Mouse (Mus musculus): Measurements from ENCODE around the gene Fstl5. TPM values are rescaled to one million over a fixed set of nuclear protein-coding genes. Genes with fewer than 3 reads are reported as not detected.

The Fstl5 gene
- 15.9 and 17.1 TPM in 2 replicates for polyA plus RNA-seq (2016; fragmentation: Nextera tagmentation; extraction: Ambion mirVana)

GRCm38 (mm10) chr3:76074060-76074707 lies at the start of gene Fstl5:
Fstl5 (plus strand) TSS chr3:76074270.
- Histone ChIP-seq H3K27ac (replicated peaks) (peak within 1 kb of the TSS; percentile 49; the same call in 1 of the 2 replicates), H3K27me3 (no peaks in the 10 kb centered on the region), H3K36me3 (no peaks in the 10 kb centered on the region), H3K4me1 (peaks cover 6% of the 10 kb centered on the region), H3K4me3 (peak within 1 kb of the TSS; percentile 55), H3K9ac (replicated peaks) (peak within 1 kb of the TSS; percentile 51), H3K9me3 (no peaks in the 10 kb centered on the region), H3K4me2 (replicated peaks) (peak within 1 kb of the TSS; percentile 61)
- ATAC-seq (ENCODE audit: low FRiP score, low read depth), result peak; percentile 94
- 1% methylated on average over 27 of the region's 28 CpGs for WGBS

GRCm38 (mm10) chr3:76025523-76025922 lies 48.5 kb upstream of the Fstl5 start:
- Histone ChIP-seq H3K27me3 (no peaks in the 10 kb centered on the region), H3K4me1 (no peaks in the 10 kb centered on the region), H3K9ac (replicated peaks) (no peak overlapping the region), H3K27ac (replicated peaks) (no peak overlapping the region), H3K36me3 (no peaks in the 10 kb centered on the region), H3K4me3 (no peak overlapping the region), H3K9me3 (no peaks in the 10 kb centered on the region), H3K4me2 (replicated peaks) (no peak overlapping the region)
- no peak for ATAC-seq (ENCODE audit: low FRiP score, low read depth)

- WGBS, result 81% methylated on average over 3 of the region's 3 CpGs
- H3K9ac ChIP-seq (replicated peaks), result no peak overlapping the region
These were observed 22.9 kb upstream of the Fstl5 start for GRCm38 (mm10) chr3:76051124-76051523.

GRCm38 (mm10) chr3:76061996-76062395 lies 12.1 kb upstream of the Fstl5 start:
- H3K4me1 ChIP-seq, result no peaks in the 10 kb centered on the region
- ATAC-seq (ENCODE audit: low FRiP score, low read depth), result no peak
- 91% methylated on average over 1 of the region's 1 CpGs for WGBS
- H3K9me3 ChIP-seq, result no peaks in the 10 kb centered on the region
- no peak overlapping the region for H3K27ac ChIP-seq (replicated peaks)
- no peak overlapping the region for H3K4me3 ChIP-seq
- no peak overlapping the region for H3K9ac ChIP-seq (replicated peaks)
- no peak overlapping the region for H3K4me2 ChIP-seq (replicated peaks)
- no peaks in the 10 kb centered on the region for H3K36me3 ChIP-seq
- H3K27me3 ChIP-seq, result no peaks in the 10 kb centered on the region

More at GRCm38 (mm10) chr3:76051124-76051523, 22.9 kb upstream of the Fstl5 start:
- Histone ChIP-seq H3K9me3 (no peaks in the 10 kb centered on the region), H3K4me3 (no peak overlapping the region), H3K4me1 (no peaks in the 10 kb centered on the region), H3K27ac (replicated peaks) (no peak overlapping the region), H3K27me3 (no peaks in the 10 kb centered on the region), H3K36me3 (no peaks in the 10 kb centered on the region), H3K4me2 (replicated peaks) (no peak overlapping the region)
- no peak for ATAC-seq (ENCODE audit: low FRiP score, low read depth)

GRCm38 (mm10) chr3:76067920-76068319 lies 6.2 kb upstream of the Fstl5 start:
- WGBS, result 3% methylated on average over 3 of the region's 3 CpGs

GRCm38 (mm10) chr3:76072826-76073225 lies 1.2 kb upstream of the Fstl5 start:
- Histone ChIP-seq H3K4me3 (no peak overlapping the region), H3K27ac (replicated peaks) (no peak overlapping the region), H3K9ac (replicated peaks) (no peak overlapping the region), H3K9me3 (no peaks in the 10 kb centered on the region), H3K4me2 (replicated peaks) (no peak overlapping the region), H3K36me3 (no peaks in the 10 kb centered on the region), H3K4me1 (peaks cover 6% of the 10 kb centered on the region), H3K27me3 (no peaks in the 10 kb centered on the region)
- WGBS, result 68% methylated on average over 7 of the region's 7 CpGs
- no peak for ATAC-seq (ENCODE audit: low FRiP score, low read depth)

More at GRCm38 (mm10) chr3:76067920-76068319, 6.2 kb upstream of the Fstl5 start:
- H3K9ac ChIP-seq (replicated peaks), result no peak overlapping the region
- H3K9me3 ChIP-seq, result no peaks in the 10 kb centered on the region
- no peaks in the 10 kb centered on the region for H3K36me3 ChIP-seq
- no peak for ATAC-seq (ENCODE audit: low FRiP score, low read depth)
- no peak overlapping the region for H3K4me2 ChIP-seq (replicated peaks)
- no peaks in the 10 kb centered on the region for H3K27me3 ChIP-seq
- no peak overlapping the region for H3K27ac ChIP-seq (replicated peaks)
- peaks cover 3% of the 10 kb centered on the region; the same call in 1 of the 2 replicates for H3K4me1 ChIP-seq
- H3K4me3 ChIP-seq, result no peak overlapping the region

GRCm38 (mm10) chr3:76140445-76140844 lies 66.4 kb downstream of the Fstl5 start:
- H3K4me1 ChIP-seq, result no peaks in the 10 kb centered on the region

GRCm38 (mm10) chr3:76147846-76148245 lies 73.8 kb downstream of the Fstl5 start:
- WGBS, result 89% methylated on average over 11 of the region's 11 CpGs
- H3K4me2 ChIP-seq (replicated peaks), result no peak overlapping the region
- H3K27ac ChIP-seq (replicated peaks), result no peak overlapping the region
- H3K9ac ChIP-seq (replicated peaks), result no peak overlapping the region
- H3K9me3 ChIP-seq, result no peaks in the 10 kb centered on the region
- no peak for ATAC-seq (ENCODE audit: low FRiP score, low read depth)
- no peaks in the 10 kb centered on the region for H3K27me3 ChIP-seq
- H3K4me1 ChIP-seq, result no peaks in the 10 kb centered on the region
- no peak overlapping the region for H3K4me3 ChIP-seq
- H3K36me3 ChIP-seq, result no peaks in the 10 kb centered on the region

More at GRCm38 (mm10) chr3:76140445-76140844, 66.4 kb downstream of the Fstl5 start:
- Histone ChIP-seq H3K9ac (replicated peaks) (no peak overlapping the region), H3K9me3 (no peaks in the 10 kb centered on the region), H3K4me2 (replicated peaks) (no peak overlapping the region), H3K36me3 (no peaks in the 10 kb centered on the region), H3K27me3 (no peaks in the 10 kb centered on the region), H3K4me3 (no peak overlapping the region), H3K27ac (replicated peaks) (no peak overlapping the region)
- whole genome bisulfite sequencing, result 90% methylated on average over 1 of the region's 1 CpGs
- no peak for ATAC-seq (ENCODE audit: low FRiP score, low read depth)

GRCm38 (mm10) chr3:76238834-76239233 lies 164.8 kb downstream of the Fstl5 start:
- no peaks in the 10 kb centered on the region for H3K27me3 ChIP-seq

GRCm38 (mm10) chr3:76251385-76251784 lies 177.3 kb downstream of the Fstl5 start:
- 83% methylated on average over 1 of the region's 1 CpGs for WGBS
- Histone ChIP-seq H3K9me3 (no peaks in the 10 kb centered on the region), H3K4me1 (no peaks in the 10 kb centered on the region), H3K27me3 (no peaks in the 10 kb centered on the region), H3K4me3 (no peak overlapping the region), H3K27ac (replicated peaks) (no peak overlapping the region), H3K4me2 (replicated peaks) (no peak overlapping the region), H3K36me3 (no peaks in the 10 kb centered on the region), H3K9ac (replicated peaks) (no peak overlapping the region)
- no peak for ATAC-seq (ENCODE audit: low FRiP score, low read depth)

More at GRCm38 (mm10) chr3:76238834-76239233, 164.8 kb downstream of the Fstl5 start:
- Histone ChIP-seq H3K4me1 (no peaks in the 10 kb centered on the region), H3K36me3 (no peaks in the 10 kb centered on the region), H3K9ac (replicated peaks) (no peak overlapping the region), H3K9me3 (no peaks in the 10 kb centered on the region), H3K4me2 (replicated peaks) (no peak overlapping the region), H3K4me3 (no peak overlapping the region), H3K27ac (replicated peaks) (no peak overlapping the region)
- ATAC-seq (ENCODE audit: low FRiP score, low read depth), result no peak
- WGBS, result 87% methylated on average over 2 of the region's 2 CpGs

- no peak for ATAC-seq (ENCODE audit: low FRiP score, low read depth)
- Histone ChIP-seq H3K4me2 (replicated peaks) (no peak overlapping the region), H3K4me3 (no peak overlapping the region), H3K9me3 (no peaks in the 10 kb centered on the region), H3K4me1 (0 out of 2 replicates have a peak, but pooled peaks cover 4% of the 10 kb centered on the region), H3K36me3 (no peaks in the 10 kb centered on the region), H3K27ac (replicated peaks) (no peak overlapping the region), H3K9ac (replicated peaks) (no peak overlapping the region), H3K27me3 (no peaks in the 10 kb centered on the region)
- 91% methylated on average over 1 of the region's 1 CpGs for WGBS
These were observed 218.9 kb downstream of the Fstl5 start for GRCm38 (mm10) chr3:76292993-76293392.

- 17% methylated on average over 1 of the region's 1 CpGs for WGBS
- H3K27ac ChIP-seq (replicated peaks), result no peak overlapping the region
- H3K4me2 ChIP-seq (replicated peaks), result no peak overlapping the region
- H3K9ac ChIP-seq (replicated peaks), result no peak overlapping the region
- no peak for ATAC-seq (ENCODE audit: low FRiP score, low read depth)
- H3K4me1 ChIP-seq, result 0 out of 2 replicates have a peak, but pooled peaks cover 4% of the 10 kb centered on the region
- no peaks in the 10 kb centered on the region for H3K27me3 ChIP-seq
- H3K9me3 ChIP-seq, result no peaks in the 10 kb centered on the region
- H3K4me3 ChIP-seq, result no peak overlapping the region
- no peaks in the 10 kb centered on the region for H3K36me3 ChIP-seq
These were observed 220.3 kb downstream of the Fstl5 start for GRCm38 (mm10) chr3:76294394-76294793.
